Mouse (Mus musculus) ES-Bruce4 (cell line): ENCODE results near the gene Atg4a-ps.

Experiments
- CTCF ChIP-seq: IDR thresholded peaks from one replicate; pipeline ENCODE4 v1.8.1; 2011; ENCODE audit warnings: low read depth, low read length
- EP300 ChIP-seq: IDR thresholded peaks from 2 replicates; pipeline ENCODE4 v1.6.1; 2011; ENCODE audit warnings: low read depth, low read length; ENCODE audit not compliant: insufficient read depth

GRCm38 (mm10) chr3:103597586-103597985, 48.3 kb downstream of the Atg4a-ps start:
- no peak for TF ChIP-seq CTCF
- TF ChIP-seq EP300, result no peak
